Mouse (Mus musculus): Measurements from ENCODE around the gene Morc2a. TPM values are rescaled to one million over a fixed set of nuclear protein-coding genes. Genes with fewer than 3 reads are reported as not detected.

The Morc2a gene
- total RNA-seq, 2 experiments from 2014 or later = 18.7 to 22.0 TPM

GRCm38 (mm10) chr11:3725331-3726054, 76.5 kb downstream of the Morc2a start:
- intact Hi-C loops (cut with DNase I) = no loop called here
- no peak for DNase-seq

GRCm38 (mm10) chr11:3727438-3728105, 78.6 kb downstream of the Morc2a start:
- intact Hi-C loops (cut with DNase I) = no loop called here
- no peak for DNase-seq

- DNase-seq = no peak
- intact Hi-C loops (cut with DNase I) = no loop called here
Measured at GRCm38 (mm10) chr11:3731469-3731868, 82.5 kb downstream of the Morc2a start.

- no peak for DNase-seq
- intact Hi-C loops (cut with DNase I) = no loop called here
Measured at GRCm38 (mm10) chr11:3733933-3734636, 85.1 kb downstream of the Morc2a start.

- no peak for DNase-seq
- intact Hi-C loops (cut with DNase I) = no loop called here
Measured at GRCm38 (mm10) chr11:3735715-3736114, 86.7 kb downstream of the Morc2a start.

GRCm38 (mm10) chr11:3738778-3739177, 89.8 kb downstream of the Morc2a start:
- intact Hi-C loops (cut with DNase I) = no loop called here
- DNase-seq = no peak

Other genes with a start within 250 kb of the Morc2a start
- 10 to 100 TPM; 17.6 to 24.8 TPM for gene Limk2, start 240.0 kb upstream of the Morc2a start, total RNA-seq (2021)
- gene Rnf185, start 196.8 kb upstream of the Morc2a start, total RNA-seq (2021) = 10 to 100 TPM; 18.6 to 20.3 TPM
- not detected for gene Pla2g3, start 160.9 kb upstream of the Morc2a start, total RNA-seq (2021)
- 10 to 100 TPM; 15.7 to 25.8 TPM for gene Inpp5j, start 144.4 kb upstream of the Morc2a start, total RNA-seq (2021)
- 10 to 100 TPM; 37.6 to 43.8 TPM for gene Selenom, start 134.5 kb upstream of the Morc2a start, total RNA-seq (2021)
- 100 to 1,000 TPM; 146 to 153 TPM for gene Smtn, start 108.6 kb upstream of the Morc2a start, total RNA-seq (2021)
- 10 to 100 TPM; 14.1 to 14.3 TPM for gene Osbp2, start 214.7 kb downstream of the Morc2a start, total RNA-seq (2021)
- under 1 TPM; 0.54 to 0.92 TPM for gene 4921536K21Rik, start 245.9 kb downstream of the Morc2a start, total RNA-seq (2021)
- 10 to 100 TPM; 28.3 to 48.8 TPM for gene Dusp18, start 246.0 kb downstream of the Morc2a start, total RNA-seq (2021)

Data from heart, postnatal 36 days (tissue).